Mouse (Mus musculus) olfactory bulb, adult 2 months (tissue): ENCODE results near the gene Olfr463.

Source experiments
- CTCF ChIP-seq: fragments of 200-500 bp; IDR thresholded peaks from 2 replicates; pipeline ENCODE4 v1.5.1; 2012; ENCODE audit warnings: low read depth, mild to moderate bottlenecking, low read length, moderate library complexity; ENCODE audit not compliant: insufficient read depth
- POLR2A ChIP-seq: fragments of 200-500 bp; IDR thresholded peaks from 2 replicates; pipeline ENCODE4 v1.6.1; 2012; ENCODE audit warnings: mild to moderate bottlenecking, low read depth, low read length, moderate library complexity; ENCODE audit not compliant: insufficient read depth

GRCm38 (mm10) chr11:87916005-87916404, 18.8 kb upstream of the Olfr463 start:
- TF ChIP-seq CTCF (no peak), POLR2A (no peak)
